Mouse (Mus musculus) embryonic stem cell, embryonic (primary cell): ENCODE results near the gene Clic5.

Source experiments
- CTCF ChIA-PET, 4 experiments: fragments of 300-600 bp in 2 of 4; fragments of 350-600 bp in 2 of 4; sonication (Branson Sonifier 250); formaldehyde crosslinking; loops; one replicate each; lab custom pipeline; 2022; ENCODE audit warnings: inconsistent platforms in 2 of 4; lab: Charles Lee
- POLR2A ChIA-PET, 4 experiments: fragments of 300-600 bp in 2 of 4; fragments of 350-600 bp in 2 of 4; sonication (Branson Sonifier 250); formaldehyde crosslinking; loops; one replicate each; lab custom pipeline; 2022; ENCODE audit warnings: antibody characterized with exemption in 4 of 4, inconsistent platforms in 1 of 4; lab: Charles Lee

Gene Clic5

DNA sequence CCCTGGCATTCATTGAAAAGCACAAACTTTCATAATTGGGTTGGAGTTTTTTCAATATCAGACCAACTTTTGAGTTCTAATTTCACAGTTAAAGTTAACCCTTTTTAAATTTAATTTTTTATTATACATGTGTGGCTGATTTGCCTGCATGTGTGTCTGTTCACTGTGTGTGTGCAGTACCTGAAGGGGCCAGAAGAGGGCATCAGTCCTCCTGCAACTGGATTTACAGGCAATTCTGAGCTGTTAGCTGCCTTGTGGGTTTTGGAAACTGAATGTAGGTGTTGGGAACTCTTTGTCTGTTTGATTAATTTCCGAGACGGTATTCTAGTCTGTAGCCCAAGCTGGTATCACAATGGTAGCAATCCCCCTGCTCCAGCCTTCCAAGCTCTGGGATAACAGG, 52.4 kb downstream of the Clic5 start:
- ChIA-PET CTCF (interaction anchor here (0.6 to 2.2 kb wide), 5 partner anchors 16 to 1148 kb away, joined by 3 to 5 read pairs (median 5); no protein-coding TSS in a partner anchor), POLR2A (interaction anchor here in 1 of 4 experiments (0.5 kb wide), 1 partner anchor 241 kb away, joined by 3 read pairs; no protein-coding TSS in a partner anchor)

DNA sequence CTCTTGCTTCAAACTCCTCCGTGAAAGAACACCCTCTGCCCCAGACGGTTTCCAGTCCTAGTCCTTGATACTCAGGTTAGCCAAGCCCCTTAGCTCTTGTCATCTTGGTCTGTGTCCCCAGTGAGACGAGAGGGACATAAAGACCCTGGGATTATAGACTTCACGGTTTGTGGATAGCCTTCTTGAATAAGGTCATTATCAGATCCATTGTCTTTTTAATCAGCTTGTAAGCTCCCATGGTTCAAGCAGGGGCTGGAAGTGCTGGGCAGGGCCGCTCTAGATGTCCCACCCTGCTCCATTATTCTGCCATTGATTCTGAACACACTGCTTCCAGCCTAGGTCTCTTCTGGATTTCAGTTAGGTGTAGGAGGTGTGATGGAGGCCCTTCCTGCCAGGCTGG, 55.7 kb downstream of the Clic5 start:
- CTCF ChIA-PET = interaction anchor here (0.6 to 2.4 kb wide), 7 partner anchors 11 to 1009 kb away, joined by 3 to 10 read pairs (median 3); no protein-coding TSS in a partner anchor
- POLR2A ChIA-PET = interaction anchor here in 1 of 4 experiments (1.0 to 1.3 kb wide), 2 partner anchors 13 to 91 kb away, joined by 3 to 4 read pairs; no protein-coding TSS in a partner anchor

DNA sequence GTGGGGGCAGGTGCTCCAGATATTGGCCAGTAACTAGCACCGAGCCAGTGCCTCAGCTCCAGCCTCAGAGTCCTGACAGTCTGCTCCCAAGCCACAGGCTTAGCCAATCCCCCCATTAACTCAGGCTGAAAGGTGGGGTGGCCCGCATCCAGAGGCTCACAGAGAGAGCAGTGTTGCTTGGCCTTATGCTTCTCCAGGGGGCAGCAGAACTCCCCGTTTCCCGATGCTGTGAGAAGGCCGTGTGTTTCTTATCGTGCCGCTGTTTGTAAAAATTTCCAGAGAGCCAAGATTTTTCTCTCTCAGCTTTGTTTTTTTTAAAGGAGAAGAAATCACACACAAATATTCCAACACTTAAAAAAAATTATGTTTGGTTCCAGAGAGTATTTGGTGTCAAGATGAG, 56.2 kb downstream of the Clic5 start:
- ChIA-PET POLR2A (interaction anchor here in 1 of 4 experiments (0.8 to 1.3 kb wide), 3 partner anchors 10 to 92 kb away, joined by 3 to 4 read pairs (median 4); no protein-coding TSS in a partner anchor), CTCF (interaction anchor here in 3 of 4 experiments (0.8 to 2.4 kb wide), 6 partner anchors 11 to 885 kb away, joined by 3 to 10 read pairs (median 4); no protein-coding TSS in a partner anchor)

DNA sequence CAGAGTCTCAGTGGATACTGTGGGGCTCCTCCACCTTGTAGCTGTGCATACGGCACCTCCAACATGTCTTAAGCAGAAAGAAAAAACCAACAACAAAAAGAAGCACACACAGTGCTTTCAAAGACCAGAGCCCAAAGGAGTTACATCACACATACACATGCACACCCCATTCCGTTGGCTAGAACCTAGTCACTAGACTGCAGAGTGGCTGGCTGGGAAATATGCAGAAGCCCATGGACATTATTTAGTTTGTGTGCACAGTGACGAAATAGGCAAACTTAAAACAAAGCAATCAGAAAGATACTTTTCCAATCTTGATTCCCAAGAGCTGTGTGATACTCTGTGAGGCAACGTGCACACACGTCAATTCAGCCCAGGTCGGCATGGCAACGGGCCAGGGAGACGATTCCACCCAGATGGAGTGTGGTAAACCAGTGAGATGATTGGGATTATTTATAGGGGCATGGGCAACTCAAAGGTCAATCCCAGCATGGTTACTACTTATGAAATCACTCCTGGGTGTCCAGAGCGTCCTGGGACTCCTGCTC, 57.8 kb downstream of the Clic5 start:
- ChIA-PET CTCF (interaction anchor here in 3 of 4 experiments (1.9 to 2.4 kb wide), 3 partner anchors 10 kb away, joined by 6 to 14 read pairs (median 6); no protein-coding TSS in a partner anchor), POLR2A (no interaction called here)

DNA sequence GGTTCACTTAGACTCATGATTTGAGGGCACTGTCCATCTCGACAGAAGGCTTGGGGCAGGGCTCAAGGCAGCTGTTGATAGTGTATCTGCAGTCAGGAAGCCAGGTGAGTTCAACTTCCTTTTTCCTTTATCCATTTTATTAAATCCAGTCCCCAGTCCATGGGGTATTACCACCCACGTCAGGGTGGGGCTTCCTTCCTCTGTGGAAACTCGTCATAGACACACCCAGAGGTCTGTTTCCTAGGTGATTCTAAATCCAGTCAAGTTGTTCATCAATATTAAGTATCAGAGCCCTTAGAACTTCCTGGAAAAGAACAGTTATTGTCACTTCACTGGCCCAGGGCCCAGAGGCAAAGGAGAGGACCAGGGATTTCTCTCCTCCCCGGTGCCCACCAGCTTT, 61.2 kb downstream of the Clic5 start:
- POLR2A ChIA-PET = no interaction called here
- CTCF ChIA-PET = no interaction called here

DNA sequence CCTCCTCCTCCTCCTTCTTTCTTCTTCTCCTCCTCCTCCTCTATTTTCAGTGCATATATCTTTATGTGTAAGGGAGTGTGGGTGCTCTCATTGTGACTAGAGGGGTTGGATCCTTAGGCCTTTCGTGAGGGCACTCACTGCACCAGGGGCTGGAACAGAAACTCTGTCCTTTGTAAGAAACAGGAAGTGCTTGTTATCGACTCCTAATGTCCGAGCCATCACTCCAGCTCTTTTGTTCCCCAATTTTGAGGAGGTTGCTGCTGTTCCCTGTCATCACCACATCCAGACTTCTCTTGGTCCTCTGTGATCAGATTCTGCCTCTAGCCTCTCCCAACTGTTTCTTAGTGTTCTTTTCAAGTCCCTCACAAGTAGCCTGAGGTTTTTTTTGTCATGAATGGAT, 64.3 kb downstream of the Clic5 start:
- CTCF ChIA-PET = interaction anchor here in 1 of 4 experiments (0.6 kb wide), 1 partner anchor 645 kb away, joined by 4 read pairs; no protein-coding TSS in a partner anchor
- POLR2A ChIA-PET = interaction anchor here in 1 of 4 experiments (0.5 to 1.2 kb wide), 2 partner anchors 64 to 147 kb away, joined by 3 to 4 read pairs; partner anchors contain the start of genes Clic5 and Enpp4

DNA sequence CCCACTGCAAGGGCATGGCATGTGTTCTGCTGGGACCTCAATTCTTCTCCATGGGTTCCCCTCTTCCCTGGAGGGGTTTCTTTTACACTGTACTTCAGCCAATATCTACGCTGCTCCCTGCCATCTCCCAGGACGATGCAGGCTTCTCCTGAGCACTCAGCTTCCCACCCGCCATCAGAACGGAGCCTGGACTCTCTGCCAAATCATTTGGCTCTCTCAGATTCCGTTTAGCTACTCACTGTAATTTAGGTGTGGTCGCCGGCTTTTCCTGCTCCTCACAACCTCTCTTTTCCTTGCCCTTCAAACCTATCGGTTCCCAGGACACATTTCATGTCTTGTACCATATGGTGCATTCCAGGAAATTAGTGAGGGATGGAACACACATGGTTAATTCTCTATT, 66.3 kb downstream of the Clic5 start:
- CTCF ChIA-PET = interaction anchor here (0.5 to 1.5 kb wide), 4 partner anchors 10 to 503 kb away, joined by 3 to 6 read pairs (median 4); no protein-coding TSS in a partner anchor
- POLR2A ChIA-PET = interaction anchor here in 1 of 4 experiments (0.7 kb wide), 1 partner anchor 10 kb away, joined by 4 read pairs; no protein-coding TSS in a partner anchor

DNA sequence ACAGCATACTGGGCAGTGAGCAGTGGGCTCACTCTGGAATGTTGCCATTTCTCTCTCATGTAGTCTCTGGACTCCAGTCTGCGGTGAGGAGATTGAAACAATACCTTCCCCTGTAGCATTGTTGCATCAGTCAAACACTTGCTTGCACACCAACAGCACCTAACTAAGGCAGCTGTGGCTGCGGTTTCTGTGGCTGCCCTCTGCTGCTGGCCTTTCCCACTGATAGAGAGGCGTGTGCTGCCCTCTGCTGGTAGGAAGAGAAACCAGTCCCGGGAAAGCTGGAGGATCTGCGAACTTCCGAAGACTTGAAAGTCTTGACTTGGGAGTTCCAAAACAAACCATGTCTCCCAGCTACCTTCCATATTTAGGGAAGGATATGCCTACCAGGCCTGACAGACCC, 68.2 kb downstream of the Clic5 start:
- POLR2A ChIA-PET = interaction anchor here in 1 of 4 experiments (0.5 to 0.9 kb wide), 3 partner anchors 12 to 206 kb away, joined by 3 to 6 read pairs (median 4); no protein-coding TSS in a partner anchor
- CTCF ChIA-PET = interaction anchor here (0.6 to 2.1 kb wide), 38 partner anchors 9 to 557 kb away, joined by 3 to 19 read pairs (median 4); no protein-coding TSS in a partner anchor

DNA sequence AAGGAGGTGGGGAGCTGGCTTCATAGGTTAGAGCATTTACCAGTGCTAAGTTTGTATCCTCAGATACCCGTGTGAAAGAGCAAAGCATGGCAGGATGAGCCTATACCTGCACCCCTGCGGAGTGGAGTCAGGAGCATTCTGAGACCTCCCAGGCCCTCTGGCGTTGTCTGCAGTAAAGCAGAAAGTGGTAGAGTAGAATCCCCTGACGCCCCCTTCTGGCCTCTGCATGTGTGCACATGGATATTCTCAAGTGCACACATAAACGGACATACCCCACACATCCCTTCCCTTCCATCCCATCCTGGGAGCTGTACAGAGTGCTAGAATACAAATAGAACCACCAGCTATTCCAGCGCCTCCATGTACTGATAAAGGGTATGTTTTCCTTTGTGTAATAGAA, 70.9 kb downstream of the Clic5 start:
- ChIA-PET CTCF (interaction anchor here (0.6 to 1.7 kb wide), 12 partner anchors 9 to 1115 kb away, joined by 3 to 7 read pairs (median 3); partner anchors contain the start of gene Clic5 (in 1 of the 4)), POLR2A (interaction anchor here in 1 of 4 experiments (0.6 kb wide), 1 partner anchor 401 kb away, joined by 3 read pairs; no protein-coding TSS in a partner anchor)

DNA sequence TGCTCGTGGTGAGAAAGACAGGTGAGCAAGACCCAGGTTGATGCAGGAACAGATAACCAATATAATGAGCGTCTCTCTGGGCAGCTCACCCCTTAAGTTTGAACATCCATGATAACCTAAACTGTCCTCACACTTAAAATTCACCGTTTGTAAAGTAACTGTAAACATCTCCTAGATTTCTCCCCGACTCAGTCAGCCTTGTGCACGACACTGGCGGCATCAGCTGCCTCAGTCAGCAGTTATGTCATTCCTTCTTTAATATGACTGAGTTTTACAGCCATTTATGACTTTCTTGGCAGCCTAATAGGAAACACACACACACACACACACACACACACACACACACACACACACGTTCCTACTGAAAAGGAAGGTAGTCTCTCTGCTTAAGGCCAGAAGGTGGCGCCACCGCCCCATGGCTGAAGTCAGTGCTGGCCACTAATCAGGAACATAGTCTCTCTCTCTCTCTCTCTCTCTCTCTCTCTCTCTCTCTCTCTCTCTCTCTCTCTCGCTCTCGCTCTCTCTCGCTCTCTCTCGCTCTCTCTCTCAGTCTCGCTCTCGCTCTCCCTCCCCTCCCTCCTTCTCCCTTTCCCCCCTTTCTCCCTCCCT, 73.3 kb downstream of the Clic5 start:
- CTCF ChIA-PET = interaction anchor here in 3 of 4 experiments (0.6 to 1.0 kb wide), 3 partner anchors 194 to 784 kb away, joined by 3 to 5 read pairs (median 4); no protein-coding TSS in a partner anchor
- POLR2A ChIA-PET = no interaction called here

DNA sequence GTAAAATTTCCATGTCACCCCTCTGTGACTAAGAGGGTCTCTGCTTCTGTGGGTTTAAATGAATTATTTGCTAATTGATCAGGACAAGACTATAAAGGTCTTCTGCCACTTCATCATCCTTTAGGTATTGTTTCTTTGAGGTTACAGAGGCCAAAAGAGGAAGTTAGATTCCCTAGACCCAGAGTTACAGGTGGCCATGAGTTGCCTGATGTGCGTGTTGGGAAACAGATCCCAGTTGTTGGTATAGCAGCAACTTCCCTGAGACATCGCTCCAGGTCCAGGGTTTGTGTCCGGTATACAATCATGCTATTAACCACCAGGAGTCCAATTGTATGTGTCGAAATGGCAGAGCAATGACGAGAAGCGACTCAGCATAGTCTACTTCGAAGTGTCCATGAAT, 81.7 kb downstream of the Clic5 start:
- ChIA-PET CTCF (no interaction called here), POLR2A (no interaction called here)

DNA sequence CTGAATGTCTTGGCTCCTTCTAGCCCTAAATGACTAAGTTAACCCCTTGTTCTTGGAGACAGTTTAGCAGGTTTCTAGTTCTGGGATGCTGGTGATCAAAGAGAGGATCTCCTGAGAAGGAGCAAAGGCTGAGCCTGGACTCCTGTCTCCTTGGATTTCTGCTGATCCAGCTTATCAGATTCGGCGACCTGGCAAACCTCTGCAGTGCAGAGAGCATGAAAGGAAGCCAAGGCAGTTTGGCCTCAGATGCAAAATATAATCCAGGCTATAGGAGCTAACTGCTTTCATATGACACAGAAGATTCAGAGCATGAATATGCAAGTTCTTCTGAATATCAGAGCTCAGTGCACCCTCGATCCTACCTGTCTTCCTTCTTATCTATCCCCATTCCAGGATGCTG, 83.0 kb downstream of the Clic5 start:
- POLR2A ChIA-PET = no interaction called here
- CTCF ChIA-PET = interaction anchor here in 2 of 4 experiments (0.6 kb wide), 3 partner anchors 20 to 876 kb away, joined by 3 to 4 read pairs (median 3); no protein-coding TSS in a partner anchor

DNA sequence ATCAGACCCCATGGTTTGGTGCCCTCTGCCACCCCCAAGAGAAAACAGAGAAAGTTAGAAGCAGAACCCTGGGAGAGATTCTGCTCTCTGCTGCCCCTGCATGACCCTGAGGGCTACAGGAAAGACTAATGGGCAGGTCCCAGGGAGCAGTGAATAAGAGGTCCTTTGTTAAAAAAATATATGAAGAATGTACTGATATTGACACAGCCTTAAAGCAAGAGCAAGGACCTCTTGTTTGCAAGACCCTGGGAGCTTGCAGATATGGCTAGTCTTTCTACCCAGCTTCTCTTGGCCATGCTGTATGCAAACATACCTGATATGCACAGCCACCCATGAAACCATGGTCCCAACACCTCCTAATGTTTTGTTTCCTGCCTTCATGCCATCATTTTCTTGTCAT, 86.4 kb downstream of the Clic5 start:
- CTCF ChIA-PET = no interaction called here

DNA sequence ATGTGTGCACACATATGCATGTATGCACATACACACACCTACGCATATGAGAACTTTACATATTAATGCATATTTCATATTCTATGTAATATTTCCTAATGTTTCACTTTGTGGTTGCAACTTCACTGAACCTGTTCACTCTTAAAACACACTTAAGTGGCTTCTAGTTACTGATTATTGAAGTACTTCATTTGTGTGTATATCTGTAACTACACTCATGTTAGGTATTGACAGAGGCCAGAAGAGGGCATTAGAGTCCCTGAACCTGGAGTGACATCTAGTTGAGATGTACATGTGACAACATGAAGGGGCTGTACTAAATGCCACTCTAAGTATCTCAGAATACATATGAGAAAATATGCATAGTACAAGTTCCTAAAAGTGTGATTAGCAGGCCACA, 99.9 kb downstream of the Clic5 start:
- CTCF ChIA-PET = no interaction called here
- POLR2A ChIA-PET = no interaction called here

More for the DNA sequence above, 86.4 kb downstream of the Clic5 start:
- POLR2A ChIA-PET = no interaction called here

DNA sequence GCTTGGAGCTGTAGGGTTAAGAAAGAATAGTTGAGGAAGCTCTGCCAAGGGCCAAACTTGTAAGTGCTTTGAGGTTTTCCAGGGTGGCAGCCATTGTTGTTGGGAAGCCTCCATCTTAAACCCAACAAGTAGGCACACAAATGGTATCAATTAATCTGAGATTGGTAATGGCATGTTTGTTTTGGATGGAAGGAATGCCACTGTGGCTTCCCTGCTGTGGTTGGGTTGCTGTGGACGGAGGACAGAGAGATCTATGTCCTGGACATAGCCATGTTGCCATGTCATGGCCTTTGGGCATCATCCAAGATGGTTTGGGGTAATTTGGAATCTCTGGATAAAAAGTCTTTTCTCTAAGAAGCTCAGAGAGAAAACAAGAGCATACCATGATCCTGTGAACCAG, 108.8 kb downstream of the Clic5 start:
- ChIA-PET CTCF (no interaction called here), POLR2A (no interaction called here)

DNA sequence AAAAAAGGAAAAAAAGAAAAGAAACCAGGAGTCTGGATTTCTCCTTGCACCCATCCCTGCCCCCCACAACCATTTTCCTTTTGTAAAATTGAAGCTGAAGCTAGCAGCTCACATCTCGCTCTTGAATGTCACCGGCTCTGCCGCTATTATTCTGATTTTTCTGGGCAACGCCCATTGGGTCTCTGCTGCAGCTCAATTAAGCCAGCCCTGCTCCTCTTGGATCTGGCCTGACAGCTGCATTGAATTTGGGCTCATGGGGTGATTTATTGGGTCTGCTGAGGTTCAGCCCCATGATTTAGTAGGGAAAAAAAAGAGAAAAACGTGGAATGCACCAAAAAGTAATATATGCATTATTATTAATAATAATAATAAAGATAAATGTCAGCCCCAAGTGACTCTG, 111.9 kb downstream of the Clic5 start:
- POLR2A ChIA-PET = interaction anchor here in 1 of 4 experiments (0.6 kb wide), 1 partner anchor 125 kb away, joined by 3 read pairs; no protein-coding TSS in a partner anchor
- CTCF ChIA-PET = interaction anchor here in 2 of 4 experiments (1.0 to 1.5 kb wide), 2 partner anchors 44 to 246 kb away, joined by 3 to 4 read pairs; no protein-coding TSS in a partner anchor

DNA sequence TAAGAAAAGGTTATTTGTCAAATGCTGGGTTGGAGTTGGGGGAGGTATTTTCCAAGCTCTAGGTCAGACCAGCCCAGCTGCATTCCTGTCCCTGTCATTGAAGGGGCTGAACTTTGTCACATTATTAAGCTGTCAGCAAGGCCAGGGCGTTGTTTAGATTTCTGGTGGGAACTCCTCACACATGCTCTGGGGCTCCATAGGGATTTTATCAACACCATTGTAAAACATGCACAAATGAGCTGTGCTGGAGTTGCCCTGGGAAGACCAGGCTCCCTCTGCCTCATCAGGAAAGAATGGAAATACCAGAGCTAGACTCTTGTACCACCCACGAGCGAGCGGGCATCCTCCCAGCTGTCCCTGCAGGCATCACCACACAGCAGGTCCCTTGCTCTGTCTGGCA, 112.3 kb downstream of the Clic5 start:
- ChIA-PET POLR2A (interaction anchor here in 1 of 4 experiments (0.6 kb wide), 1 partner anchor 125 kb away, joined by 3 read pairs; no protein-coding TSS in a partner anchor), CTCF (interaction anchor here in 2 of 4 experiments (1.0 to 1.5 kb wide), 2 partner anchors 45 to 246 kb away, joined by 3 to 4 read pairs; no protein-coding TSS in a partner anchor)

DNA sequence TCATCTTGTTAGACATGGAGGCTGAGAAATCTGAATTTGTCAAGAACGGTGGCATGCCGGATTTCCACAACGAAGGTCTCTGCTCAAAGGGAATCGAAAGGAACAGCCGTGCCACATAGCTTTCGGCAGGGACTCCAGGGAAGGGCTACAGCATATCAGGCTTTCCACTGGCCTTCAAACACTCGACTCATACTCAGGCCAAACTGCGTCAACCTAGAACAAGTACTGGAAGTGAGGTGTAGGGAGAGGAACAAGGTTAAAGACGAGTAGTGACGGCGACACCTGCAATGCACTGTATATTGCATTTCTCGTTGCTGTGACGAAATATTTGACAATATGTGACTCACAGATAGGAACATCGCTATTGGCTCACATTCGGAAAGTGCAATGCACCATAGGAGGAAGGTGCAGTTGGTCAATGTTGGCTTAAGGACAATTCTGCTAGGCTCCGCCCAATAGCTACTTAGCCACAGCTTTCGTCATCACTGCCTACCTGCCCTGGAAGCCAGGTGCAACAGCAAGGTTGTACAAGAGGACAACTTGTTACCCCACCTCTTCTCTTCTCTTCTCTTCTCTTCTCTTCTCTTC, 112.9 kb downstream of the Clic5 start:
- CTCF ChIA-PET = interaction anchor here in 3 of 4 experiments (0.5 to 1.5 kb wide), 3 partner anchors 46 to 247 kb away, joined by 3 to 4 read pairs (median 4); no protein-coding TSS in a partner anchor
- POLR2A ChIA-PET = no interaction called here
